Mouse (Mus musculus): ENCODE data around the gene A930033H14Rik.

A930033H14Rik gene

GRCm38 (mm10) chr10:69212542-69213440, at the start of gene A930033H14Rik:
TSS of gene A930033H14Rik (minus strand) at chr10:69213098.
- peak; percentile 71 for DNase-seq (ENCODE audit: low spot score)

GRCm38 (mm10) chr10:69259929-69260328, 47.0 kb upstream of the A930033H14Rik start:
- no peak for DNase-seq (ENCODE audit: low spot score)

- no peak for DNase-seq (ENCODE audit: low spot score)
Measured at GRCm38 (mm10) chr10:69259161-69259560, 46.3 kb upstream of the A930033H14Rik start.

GRCm38 (mm10) chr10:69258588-69258987, 45.7 kb upstream of the A930033H14Rik start:
- DNase-seq (ENCODE audit: low spot score) = no peak

- DNase-seq (ENCODE audit: low spot score) = no peak
Measured at GRCm38 (mm10) chr10:69257592-69258133, 44.8 kb upstream of the A930033H14Rik start.

- DNase-seq (ENCODE audit: low spot score) = no peak
Measured at GRCm38 (mm10) chr10:69255594-69255993, 42.7 kb upstream of the A930033H14Rik start.

- DNase-seq (ENCODE audit: low spot score) = no peak
Measured at GRCm38 (mm10) chr10:69254390-69254847, 41.5 kb upstream of the A930033H14Rik start.

- no peak for DNase-seq (ENCODE audit: low spot score)
Measured at GRCm38 (mm10) chr10:69253686-69254080, 40.8 kb upstream of the A930033H14Rik start.

- DNase-seq (ENCODE audit: low spot score) = no peak
Measured at GRCm38 (mm10) chr10:69253075-69253685, 40.3 kb upstream of the A930033H14Rik start.

GRCm38 (mm10) chr10:69252112-69253074, 39.5 kb upstream of the A930033H14Rik start:
- DNase-seq (ENCODE audit: low spot score) = no peak

- no peak for DNase-seq (ENCODE audit: low spot score)
Measured at GRCm38 (mm10) chr10:69251254-69251653, 38.4 kb upstream of the A930033H14Rik start.

GRCm38 (mm10) chr10:69248261-69249160, 35.6 kb upstream of the A930033H14Rik start:
- no peak for DNase-seq (ENCODE audit: low spot score)

GRCm38 (mm10) chr10:69247311-69248033, 34.6 kb upstream of the A930033H14Rik start:
- DNase-seq (ENCODE audit: low spot score) = no peak

GRCm38 (mm10) chr10:69246762-69247161, 33.9 kb upstream of the A930033H14Rik start:
- no peak for DNase-seq (ENCODE audit: low spot score)

- no peak for DNase-seq (ENCODE audit: low spot score)
Measured at GRCm38 (mm10) chr10:69245906-69246668, 33.2 kb upstream of the A930033H14Rik start.

GRCm38 (mm10) chr10:69245151-69245550, 32.3 kb upstream of the A930033H14Rik start:
- DNase-seq (ENCODE audit: low spot score) = no peak

GRCm38 (mm10) chr10:69240530-69240929, 27.6 kb upstream of the A930033H14Rik start:
- DNase-seq (ENCODE audit: low spot score) = no peak

- DNase-seq (ENCODE audit: low spot score) = no peak
Measured at GRCm38 (mm10) chr10:69238311-69238710, 25.4 kb upstream of the A930033H14Rik start.

- no peak for DNase-seq (ENCODE audit: low spot score)
Measured at GRCm38 (mm10) chr10:69237781-69238180, 24.9 kb upstream of the A930033H14Rik start.

Data from urinary bladder, postnatal 25 days (tissue).